In the genomic region with DNA sequence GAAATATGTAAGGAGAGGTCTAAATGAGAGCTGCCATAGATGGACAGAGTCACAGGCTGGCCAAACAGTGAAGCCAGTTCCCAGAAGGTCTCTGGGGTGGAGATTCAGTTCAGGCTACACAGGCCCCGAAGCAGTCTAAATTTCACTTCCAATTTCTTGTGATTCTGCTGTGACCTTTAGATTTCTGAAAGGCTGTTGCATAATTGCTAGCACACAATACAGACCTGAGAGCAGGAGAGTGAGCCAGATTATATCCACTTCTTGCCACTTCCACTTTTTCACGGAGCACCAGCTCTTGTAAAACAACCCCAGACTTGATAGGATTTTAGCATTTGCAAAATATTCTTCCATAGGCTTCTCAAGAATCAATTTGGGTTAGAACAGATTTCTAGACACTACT, we compare ENCODE assay signal across 19 mouse cellular contexts.
A peak's percentile ranks its signal among the peaks of the same experiment; 100 is the strongest.
DNase-seq lines count a peak whose midpoint lies in the region; ATAC-seq lines count a peak whose summit lies in the region.
"Had no signal": no experiment of that assay in that cellular context is flagged by ENCODE, and none has a peak within 500 bp of the region (broad histone marks: within the 10 kb centered on the region; RNA-seq: fewer than 3 reads in every experiment).

No protein-coding gene starts in this region.

- DNase-seq in heart, adult 11 months = peak; percentile 86
- no peak for DNase-seq in heart, postnatal 4 days
- DNase-seq in 416B (ENCODE audit: low read depth) = peak; percentile 18
- peak; percentile 4 for DNase-seq in brain, adult 2 months (ENCODE audit: low read depth, low spot score)
- no peak for DNase-seq in T-cell, adult 2 months (ENCODE audit: low spot score)
- no peak for DNase-seq in embryo, embryonic 10.5 days (ENCODE audit: low spot score)
- DNase-seq: adrenal gland, postnatal 36 days; B cell, adult 2 months; cerebellum, adult 18-20 months; cerebellum, postnatal 14 days; embryo, embryonic 11 days; gastrocnemius, adult 2 months; kidney, adult 8-10 months; kidney, postnatal 14 days; liver, embryonic 13.5 days; lung, embryonic 14.5 days had no signal

- ATAC-seq in megakaryocyte progenitor cell, adult 5-6 weeks (replicated peaks; ENCODE audit: poor library complexity) = peak; percentile 73
- ATAC-seq: activated CD4-positive, CD25-positive, alpha-beta regulatory T cell, adult 4 months; forebrain, embryonic 14.5 days had no signal

Comparison
In these comparisons a context has a peak if more than half of its experiments do, and no peak if none do; other contexts are left out.
1. DNase-seq: peak in heart, adult 11 months (single experiment), 416B (single experiment) and brain, adult 2 months (single experiment); none in heart, postnatal 4 days (single experiment), T-cell, adult 2 months (single experiment) and embryo, embryonic 10.5 days (single experiment).